Mouse (Mus musculus) E14TG2a.4 (cell line): ENCODE data around the gene Tas2r120.
"Not testable (repeated sequence)": the region's sequence is repeated elsewhere in the genome, so short reads cannot be mapped to it uniquely, and the experiment has no call there.

Experiments
- H3K27me3 ChIP-seq: 2 replicates; pipeline ENCODE4 v1.6.1; 2014; ENCODE audit warnings: low read length, control low read depth; ENCODE audit not compliant: insufficient read depth
- H3K36me3 ChIP-seq: 2 replicates; pipeline ENCODE4 v1.6.1; 2014; ENCODE audit warnings: low read length, control low read depth; ENCODE audit not compliant: insufficient read depth
- H3K4me1 ChIP-seq: replicated peaks from 2 replicates; pipeline ENCODE4 v1.6.1; 2014; ENCODE audit warnings: low read depth, low read length, control low read depth
- H3K4me3 ChIP-seq: replicated peaks from 2 replicates; pipeline ENCODE4 v1.5.1; 2014; ENCODE audit warnings: mild to moderate bottlenecking, low read length
- H3K9me3 ChIP-seq: 2 replicates; pipeline ENCODE4 v1.6.1; 2014; ENCODE audit warnings: low read length, control low read depth
- CTCF ChIP-seq: conservative IDR thresholded peaks from 2 replicates; pipeline ENCODE4 v1.5.1; 2014; ENCODE audit warnings: low read length
- NANOG ChIP-seq: IDR thresholded peaks from 2 replicates; pipeline ENCODE4 v1.6.1; 2014; ENCODE audit warnings: borderline replicate concordance, low read length, mixed read lengths
- POU5F1 ChIP-seq: IDR thresholded peaks from 2 replicates; pipeline ENCODE4 v1.6.1; 2014; ENCODE audit warnings: low read length, borderline replicate concordance

Gene Tas2r120

GRCm38 (mm10) chr6:132656653-132657052 lies at the start of gene Tas2r120:
TSS of gene Tas2r120 (plus strand) at chr6:132656953.
- Histone ChIP-seq H3K4me3 (no peak within 1 kb of the TSS), H3K4me1 (no peaks in the 10 kb centered on the region), H3K36me3 (no peaks in the 10 kb centered on the region), H3K9me3 (no peaks in the 10 kb centered on the region), H3K27me3 (no peaks in the 10 kb centered on the region)
- TF ChIP-seq POU5F1 (no peak), CTCF (no peak), NANOG (no peak)

DNA sequence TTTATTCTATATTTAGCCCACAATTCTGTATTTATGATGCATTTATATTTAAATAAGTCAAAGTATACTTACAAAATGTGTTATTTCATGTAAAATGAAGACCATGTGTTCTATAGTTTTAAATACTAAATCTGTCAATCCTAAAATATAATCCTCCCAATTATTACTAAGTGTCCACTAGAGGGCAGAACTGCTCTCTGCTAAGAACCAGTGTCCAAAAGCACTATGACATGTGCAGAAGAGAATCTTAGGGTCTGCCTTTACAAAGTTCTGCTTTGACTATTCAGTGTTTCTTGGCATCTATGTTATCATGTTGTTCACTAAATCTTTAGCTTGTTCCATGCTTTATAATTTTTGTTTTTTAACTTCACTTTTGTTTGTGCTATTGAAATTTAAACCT lies 7.4 kb upstream of the Tas2r120 start:
- TF ChIP-seq CTCF (peak; percentile 49), NANOG (no peak)
- Histone ChIP-seq H3K36me3 (no peaks in the 10 kb centered on the region), H3K4me1 (no peaks in the 10 kb centered on the region), H3K27me3 (no peaks in the 10 kb centered on the region), H3K9me3 (no peaks in the 10 kb centered on the region), H3K4me3 (no peak overlapping the region)

- Histone ChIP-seq H3K9me3 (no peaks in the 10 kb centered on the region), H3K4me3 (no peak within 1 kb of the TSS), H3K36me3 (no peaks in the 10 kb centered on the region), H3K27me3 (no peaks in the 10 kb centered on the region), H3K4me1 (no peaks in the 10 kb centered on the region)
- TF ChIP-seq CTCF = no peak
- TF ChIP-seq NANOG = no peak
- TF ChIP-seq POU5F1 = no peak
Observed at GRCm38 (mm10) chr6:132651426-132651825, 5.3 kb upstream of the Tas2r120 start, which contains the start of gene A630073D07Rik. TSS of gene A630073D07Rik (minus strand) at chr6:132651526.

DNA sequence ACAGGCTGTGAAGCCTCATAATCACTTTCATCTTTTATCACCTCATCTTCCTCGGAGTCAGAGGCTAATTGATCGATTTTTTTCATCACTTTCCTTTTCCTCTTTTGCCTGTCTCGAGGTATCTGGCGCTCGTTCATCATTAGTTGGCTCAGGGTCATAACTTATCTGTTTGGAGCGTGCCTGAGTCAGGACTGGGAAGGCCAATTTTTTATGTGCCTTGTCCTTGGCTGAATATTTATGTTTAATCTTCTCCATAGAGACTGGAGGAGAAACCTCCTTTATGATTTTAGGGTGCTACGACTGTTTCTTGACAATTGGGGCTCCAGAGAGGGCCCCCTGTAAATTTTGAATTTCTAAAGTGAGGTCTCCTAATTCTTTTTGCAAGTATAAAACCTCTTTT lies 34.8 kb downstream of the Tas2r120 start:
- not testable (repeated sequence) for H3K27me3 ChIP-seq, H3K36me3 ChIP-seq, H3K4me1 ChIP-seq, H3K4me3 ChIP-seq, H3K9me3 ChIP-seq

- H3K9me3 ChIP-seq = no peaks in the 10 kb centered on the region
- H3K27me3 ChIP-seq = no peaks in the 10 kb centered on the region
- TF ChIP-seq POU5F1 (no peak), CTCF (no peak), NANOG (no peak)
- no peaks in the 10 kb centered on the region for H3K36me3 ChIP-seq
- no peaks in the 10 kb centered on the region for H3K4me1 ChIP-seq
- no peak within 1 kb of the TSS for H3K4me3 ChIP-seq
Observed at GRCm38 (mm10) chr6:132700907-132701306, 44.2 kb downstream of the Tas2r120 start, which contains the start of gene Tas2r121. TSS of gene Tas2r121 (minus strand) at chr6:132701007.
